Mouse (Mus musculus): ENCODE data around the gene Clec9a. TPM values are rescaled to one million over a fixed set of nuclear protein-coding genes. Genes with fewer than 3 reads are reported as not detected.

Gene Clec9a
- polyA plus RNA-seq, 1 experiment from 2014 or later, result 0.41 TPM

DNA sequence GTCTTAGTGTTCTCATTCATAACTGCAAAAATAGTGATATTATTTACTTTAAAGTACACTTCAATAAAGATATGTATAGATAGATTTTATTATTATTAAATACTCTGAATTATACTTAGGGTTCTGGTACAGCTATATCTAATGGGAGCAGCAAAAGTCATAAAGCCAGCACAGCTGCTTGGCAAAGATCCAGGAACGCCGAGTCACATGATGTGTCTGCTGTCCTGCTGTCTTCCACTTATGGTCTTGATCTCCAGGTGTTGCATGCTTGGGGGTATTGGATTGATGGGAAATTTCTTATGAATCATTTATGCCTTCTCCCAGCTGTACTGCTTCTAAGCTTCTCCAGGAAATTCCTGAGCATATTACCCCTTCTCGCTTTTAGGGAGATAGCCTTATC lies 25.2 kb upstream of the Clec9a start:
- Histone ChIP-seq H3K9ac (ENCODE audit: low read length) (no peak overlapping the region), H3K36me3 (ENCODE audit: control insufficient read depth, insufficient read depth, low read length) (no peaks in the 10 kb centered on the region), H3K4me3 (ENCODE audit: low read depth, low read length) (no peak overlapping the region), H3K4me1 (ENCODE audit: control insufficient read depth, insufficient read depth, low read length) (no peaks in the 10 kb centered on the region), H3K27ac (replicated peaks; ENCODE audit: low read depth, low read length) (no peak overlapping the region), H3K4me2 (ENCODE audit: low read depth, severe bottlenecking) (no peak overlapping the region), H3K27me3 (ENCODE audit: control insufficient read depth, insufficient read depth, low read length) (no peaks in the 10 kb centered on the region), H3K9me3 (ENCODE audit: control insufficient read depth, low read length) (no peaks in the 10 kb centered on the region)
- WGBS, result 86% methylated on average over 3 of the region's 3 CpGs
- DNase-seq (ENCODE audit: low spot score) (no peak), ATAC-seq (ENCODE audit: insufficient number of reproducible peaks, low FRiP score, low TSS enrichment, low read depth) (no peak)

DNA sequence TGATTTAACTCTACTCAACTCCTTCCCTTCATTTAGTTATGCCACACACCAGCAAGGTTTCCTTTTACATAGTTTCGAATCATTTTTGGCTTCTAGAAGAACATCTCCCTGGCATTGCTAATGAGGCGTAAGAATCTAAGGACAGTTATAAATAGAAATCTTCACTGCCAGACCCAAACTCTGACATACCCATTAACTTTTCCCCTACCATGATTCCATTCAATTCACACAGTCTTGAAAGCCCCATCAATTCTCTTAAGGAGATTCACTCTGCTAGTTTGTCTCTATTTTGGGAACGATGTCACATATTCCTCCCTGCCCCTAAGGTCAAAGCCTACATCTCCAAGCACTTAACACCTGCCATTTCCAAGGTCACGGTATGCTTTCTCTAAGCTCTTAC lies 23.7 kb upstream of the Clec9a start:
- DNase-seq (ENCODE audit: low spot score), result no peak

DNA sequence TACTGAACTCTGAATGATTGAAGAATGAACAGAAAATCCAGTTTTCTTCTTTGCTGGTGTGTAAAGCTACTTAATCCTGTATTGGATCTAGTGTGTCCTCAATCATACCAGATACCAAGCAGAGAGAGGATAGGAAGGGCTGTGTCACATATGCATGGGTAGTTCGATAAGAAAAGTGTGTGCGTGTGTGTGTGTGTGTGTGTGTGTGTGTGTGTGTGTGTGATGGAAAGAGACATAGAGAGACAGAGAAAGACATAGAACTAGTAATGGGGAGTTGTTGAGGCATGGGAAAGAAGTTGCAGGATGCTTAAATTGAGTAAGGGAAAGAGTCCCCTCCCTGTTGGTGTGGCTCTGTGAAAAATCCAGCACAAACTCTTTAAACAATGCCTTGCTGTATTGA lies 22.9 kb upstream of the Clec9a start, which contains the start of gene Clec12b:
Clec12b (minus strand) TSS at position 101 of the 400 bp plus-strand sequence.
- ATAC-seq (ENCODE audit: insufficient number of reproducible peaks, low FRiP score, low TSS enrichment, low read depth) (no peak), DNase-seq (ENCODE audit: low spot score) (no peak)
- H3K4me3 ChIP-seq (ENCODE audit: low read depth, low read length), result no peak within 1 kb of the TSS
- H3K27me3 ChIP-seq (ENCODE audit: control insufficient read depth, insufficient read depth, low read length), result no peaks in the 10 kb centered on the region
- no peak within 1 kb of the TSS for H3K27ac ChIP-seq (replicated peaks; ENCODE audit: low read depth, low read length)
- H3K36me3 ChIP-seq (ENCODE audit: control insufficient read depth, insufficient read depth, low read length), result no peaks in the 10 kb centered on the region
- no peak within 1 kb of the TSS for H3K9ac ChIP-seq (ENCODE audit: low read length)
- no peaks in the 10 kb centered on the region for H3K4me1 ChIP-seq (ENCODE audit: control insufficient read depth, insufficient read depth, low read length)
- no peak within 1 kb of the TSS for H3K4me2 ChIP-seq (ENCODE audit: low read depth, severe bottlenecking)
- H3K9me3 ChIP-seq (ENCODE audit: control insufficient read depth, low read length), result no peaks in the 10 kb centered on the region
- WGBS, result 88% methylated on average over 2 of the region's 2 CpGs

More for the DNA sequence above, 23.7 kb upstream of the Clec9a start:
- H3K4me1 ChIP-seq (ENCODE audit: control insufficient read depth, insufficient read depth, low read length), result no peaks in the 10 kb centered on the region
- no peak overlapping the region for H3K9ac ChIP-seq (ENCODE audit: low read length)
- no peaks in the 10 kb centered on the region for H3K36me3 ChIP-seq (ENCODE audit: control insufficient read depth, insufficient read depth, low read length)
- H3K27me3 ChIP-seq (ENCODE audit: control insufficient read depth, insufficient read depth, low read length), result no peaks in the 10 kb centered on the region
- no peaks in the 10 kb centered on the region for H3K9me3 ChIP-seq (ENCODE audit: control insufficient read depth, low read length)
- H3K4me3 ChIP-seq (ENCODE audit: low read depth, low read length), result no peak overlapping the region
- no peak for ATAC-seq (ENCODE audit: insufficient number of reproducible peaks, low FRiP score, low TSS enrichment, low read depth)
- 86% methylated on average over 4 of the region's 4 CpGs for WGBS
- no peak overlapping the region for H3K4me2 ChIP-seq (ENCODE audit: low read depth, severe bottlenecking)
- no peak overlapping the region for H3K27ac ChIP-seq (replicated peaks; ENCODE audit: low read depth, low read length)

DNA sequence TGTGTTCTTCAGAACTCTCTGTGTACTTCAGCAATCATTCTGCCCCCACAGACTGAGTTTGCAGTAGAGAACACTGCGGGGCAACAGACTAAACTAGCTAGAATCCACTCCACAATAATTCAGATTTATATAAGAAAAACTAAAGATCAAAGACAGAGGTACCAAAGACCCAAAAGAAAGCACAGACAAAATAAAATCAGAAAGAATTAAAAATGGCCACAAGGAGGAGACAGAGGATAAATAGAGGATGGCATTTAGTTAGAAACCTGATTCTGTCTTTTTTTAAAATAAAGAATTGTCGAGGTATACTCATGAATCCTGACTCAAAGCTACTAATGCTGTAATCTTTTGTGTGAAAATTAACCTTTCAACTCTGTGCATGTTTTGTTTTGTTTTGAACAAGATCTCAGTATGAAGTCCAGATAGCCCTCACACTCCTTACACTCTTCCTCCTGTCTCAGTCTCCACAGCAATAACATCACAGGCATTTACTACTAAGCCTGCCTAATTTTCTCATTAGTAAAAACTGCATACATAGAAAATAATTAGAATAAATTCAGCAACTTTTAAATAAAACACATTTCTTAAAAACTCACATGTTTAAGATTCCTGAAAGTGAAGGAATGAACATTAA lies 15.5 kb upstream of the Clec9a start:
- H3K9ac ChIP-seq (ENCODE audit: low read length), result no peak overlapping the region
- no peak for ATAC-seq (ENCODE audit: insufficient number of reproducible peaks, low FRiP score, low TSS enrichment, low read depth)

DNA sequence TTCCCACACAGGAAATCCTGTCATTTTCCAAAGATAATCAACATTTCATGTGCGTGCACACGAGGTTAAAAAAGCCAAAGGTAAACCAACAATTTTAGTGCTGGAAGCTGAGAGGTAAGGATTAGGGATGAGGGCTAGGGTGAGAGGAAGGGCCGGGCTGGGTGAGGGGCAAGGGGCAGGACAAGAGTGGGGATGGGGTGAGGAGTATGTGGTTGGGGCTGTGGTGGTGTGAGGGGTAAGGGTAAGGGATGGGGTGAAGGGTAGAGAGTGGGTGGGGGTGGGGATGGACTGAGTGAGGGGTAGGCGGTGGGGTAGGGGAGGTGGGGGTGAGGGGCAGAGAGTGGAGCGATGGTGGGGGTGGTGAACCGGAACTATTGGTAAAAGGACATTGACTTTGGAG lies 14.9 kb upstream of the Clec9a start:
- no peak overlapping the region for H3K9ac ChIP-seq (ENCODE audit: low read length)
- no peak overlapping the region for H3K27ac ChIP-seq (replicated peaks; ENCODE audit: low read depth, low read length)
- DNase-seq (ENCODE audit: low spot score) (no peak), ATAC-seq (ENCODE audit: insufficient number of reproducible peaks, low FRiP score, low TSS enrichment, low read depth) (no peak)
- H3K4me2 ChIP-seq (ENCODE audit: low read depth, severe bottlenecking), result no peak overlapping the region
- WGBS, result 77% methylated on average over 6 of the region's 6 CpGs
- H3K4me1 ChIP-seq (ENCODE audit: control insufficient read depth, insufficient read depth, low read length), result no peaks in the 10 kb centered on the region
- no peak overlapping the region for H3K4me3 ChIP-seq (ENCODE audit: low read depth, low read length)
- H3K9me3 ChIP-seq (ENCODE audit: control insufficient read depth, low read length), result no peaks in the 10 kb centered on the region
- H3K36me3 ChIP-seq (ENCODE audit: control insufficient read depth, insufficient read depth, low read length), result no peaks in the 10 kb centered on the region
- no peaks in the 10 kb centered on the region for H3K27me3 ChIP-seq (ENCODE audit: control insufficient read depth, insufficient read depth, low read length)

More for the DNA sequence above, 15.5 kb upstream of the Clec9a start:
- 35% methylated on average over 2 of the region's 2 CpGs for WGBS
- H3K36me3 ChIP-seq (ENCODE audit: control insufficient read depth, insufficient read depth, low read length), result no peaks in the 10 kb centered on the region
- no peaks in the 10 kb centered on the region for H3K4me1 ChIP-seq (ENCODE audit: control insufficient read depth, insufficient read depth, low read length)
- no peak for DNase-seq (ENCODE audit: low spot score)
- no peak overlapping the region for H3K4me3 ChIP-seq (ENCODE audit: low read depth, low read length)
- no peak overlapping the region for H3K4me2 ChIP-seq (ENCODE audit: low read depth, severe bottlenecking)
- H3K27me3 ChIP-seq (ENCODE audit: control insufficient read depth, insufficient read depth, low read length), result no peaks in the 10 kb centered on the region
- no peaks in the 10 kb centered on the region for H3K9me3 ChIP-seq (ENCODE audit: control insufficient read depth, low read length)
- H3K27ac ChIP-seq (replicated peaks; ENCODE audit: low read depth, low read length), result no peak overlapping the region

DNA sequence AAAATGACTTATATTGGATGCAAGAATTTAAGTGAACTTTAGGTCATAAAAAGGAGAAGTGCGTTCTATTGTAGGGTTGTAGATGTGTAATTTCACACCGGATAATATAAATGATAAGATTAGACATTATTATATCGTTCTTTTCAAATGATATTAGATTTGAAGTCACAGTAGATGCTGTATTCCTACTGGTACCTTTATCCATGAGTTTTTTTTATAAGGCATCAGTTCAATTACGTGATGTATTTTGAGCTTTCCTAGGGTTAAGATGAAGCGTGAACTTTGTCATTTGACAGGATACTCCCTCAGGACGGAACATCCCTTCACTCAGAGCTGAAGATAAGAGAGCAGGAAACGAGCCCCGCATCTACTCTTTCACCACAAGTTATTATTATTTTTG lies 11.7 kb upstream of the Clec9a start, which contains the start of gene Clec1b:
Clec1b (plus strand) TSS at position 301 of the 400 bp plus-strand sequence.
- ATAC-seq (ENCODE audit: insufficient number of reproducible peaks, low FRiP score, low TSS enrichment, low read depth) (no peak), DNase-seq (ENCODE audit: low spot score) (no peak)
- no peak within 1 kb of the TSS for H3K9ac ChIP-seq (ENCODE audit: low read length)
- H3K4me3 ChIP-seq (ENCODE audit: low read depth, low read length), result no peak within 1 kb of the TSS
- H3K4me2 ChIP-seq (ENCODE audit: low read depth, severe bottlenecking), result no peak within 1 kb of the TSS
- no peak within 1 kb of the TSS for H3K27ac ChIP-seq (replicated peaks; ENCODE audit: low read depth, low read length)
- no peaks in the 10 kb centered on the region for H3K36me3 ChIP-seq (ENCODE audit: control insufficient read depth, insufficient read depth, low read length)
- H3K9me3 ChIP-seq (ENCODE audit: control insufficient read depth, low read length), result no peaks in the 10 kb centered on the region
- no peaks in the 10 kb centered on the region for H3K4me1 ChIP-seq (ENCODE audit: control insufficient read depth, insufficient read depth, low read length)
- 87% methylated on average over 8 of the region's 8 CpGs for WGBS
- no peaks in the 10 kb centered on the region for H3K27me3 ChIP-seq (ENCODE audit: control insufficient read depth, insufficient read depth, low read length)

DNA sequence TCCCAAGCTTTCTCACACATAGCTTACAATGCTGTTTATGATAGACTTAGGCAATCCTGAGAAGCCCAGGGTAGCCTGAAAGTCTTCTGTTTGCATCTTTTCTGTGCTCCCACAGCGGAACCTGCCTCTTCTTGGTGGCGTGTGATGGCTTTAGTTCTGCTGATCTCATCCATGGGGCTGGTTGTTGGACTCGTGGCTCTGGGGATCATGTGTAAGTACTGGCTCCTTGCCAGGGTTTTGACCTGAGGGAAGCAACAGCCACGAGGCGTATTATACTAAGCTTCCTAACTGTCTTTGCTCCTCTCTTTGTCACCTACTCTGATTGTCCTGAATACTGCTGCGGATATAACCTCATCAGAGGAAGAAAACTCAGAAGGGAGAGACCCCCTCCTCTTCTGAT lies 8.7 kb upstream of the Clec9a start:
- 73% methylated on average over 6 of the region's 6 CpGs for WGBS
- no peak for DNase-seq (ENCODE audit: low spot score)

DNA sequence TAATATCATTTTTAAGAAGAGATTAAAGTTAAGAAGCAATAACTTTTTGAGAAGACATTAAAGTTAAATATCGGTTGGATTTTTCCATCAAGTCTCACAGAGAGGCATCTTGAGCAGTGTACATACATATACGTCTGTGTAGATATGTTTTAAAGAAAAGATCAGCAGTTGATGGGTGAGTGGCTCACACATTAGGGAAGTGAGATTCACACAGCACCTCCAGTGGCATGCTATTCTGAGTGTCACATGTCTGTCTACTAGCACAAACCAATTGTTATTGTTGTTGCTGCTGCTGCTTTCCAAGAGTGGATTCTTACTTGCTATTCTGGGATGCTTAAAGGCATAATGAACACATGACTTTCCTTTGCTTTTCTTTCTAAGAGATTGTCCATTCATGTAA lies 6.3 kb upstream of the Clec9a start:
- H3K9me3 ChIP-seq (ENCODE audit: control insufficient read depth, low read length), result no peaks in the 10 kb centered on the region
- H3K9ac ChIP-seq (ENCODE audit: low read length), result no peak overlapping the region
- DNase-seq (ENCODE audit: low spot score) (no peak), ATAC-seq (ENCODE audit: insufficient number of reproducible peaks, low FRiP score, low TSS enrichment, low read depth) (no peak)
- no peaks in the 10 kb centered on the region for H3K4me1 ChIP-seq (ENCODE audit: control insufficient read depth, insufficient read depth, low read length)
- no peak overlapping the region for H3K4me3 ChIP-seq (ENCODE audit: low read depth, low read length)
- no peaks in the 10 kb centered on the region for H3K27me3 ChIP-seq (ENCODE audit: control insufficient read depth, insufficient read depth, low read length)
- 83% methylated on average over 2 of the region's 2 CpGs for WGBS
- no peaks in the 10 kb centered on the region for H3K36me3 ChIP-seq (ENCODE audit: control insufficient read depth, insufficient read depth, low read length)
- H3K27ac ChIP-seq (replicated peaks; ENCODE audit: low read depth, low read length), result no peak overlapping the region
- no peak overlapping the region for H3K4me2 ChIP-seq (ENCODE audit: low read depth, severe bottlenecking)

More for the DNA sequence above, 8.7 kb upstream of the Clec9a start:
- Histone ChIP-seq H3K4me1 (ENCODE audit: control insufficient read depth, insufficient read depth, low read length) (no peaks in the 10 kb centered on the region), H3K27ac (replicated peaks; ENCODE audit: low read depth, low read length) (no peak overlapping the region), H3K4me2 (ENCODE audit: low read depth, severe bottlenecking) (no peak overlapping the region), H3K36me3 (ENCODE audit: control insufficient read depth, insufficient read depth, low read length) (no peaks in the 10 kb centered on the region), H3K4me3 (ENCODE audit: low read depth, low read length) (no peak overlapping the region), H3K9ac (ENCODE audit: low read length) (no peak overlapping the region), H3K27me3 (ENCODE audit: control insufficient read depth, insufficient read depth, low read length) (no peaks in the 10 kb centered on the region), H3K9me3 (ENCODE audit: control insufficient read depth, low read length) (no peaks in the 10 kb centered on the region)
- no peak for ATAC-seq (ENCODE audit: insufficient number of reproducible peaks, low FRiP score, low TSS enrichment, low read depth)

DNA sequence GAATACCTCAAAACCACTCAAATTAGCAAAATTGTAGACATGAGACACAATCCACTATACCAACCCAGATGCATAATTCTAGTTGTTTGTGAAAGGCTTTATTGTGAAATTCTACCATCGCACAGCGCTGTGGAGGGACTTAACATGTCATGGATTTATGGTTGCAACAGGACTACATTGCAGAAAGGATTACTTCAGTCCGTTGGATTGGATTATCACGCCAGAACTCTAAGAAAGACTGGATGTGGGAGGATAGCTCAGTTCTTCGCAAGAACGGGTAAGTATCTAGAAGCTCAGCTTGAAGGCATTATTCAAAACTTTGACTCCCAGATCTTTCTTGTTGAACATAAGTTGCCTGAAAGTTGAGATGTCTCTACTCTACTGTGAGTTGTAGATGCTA lies 5.3 kb upstream of the Clec9a start:
- H3K27ac ChIP-seq (replicated peaks; ENCODE audit: low read depth, low read length), result no peak overlapping the region
- no peaks in the 10 kb centered on the region for H3K36me3 ChIP-seq (ENCODE audit: control insufficient read depth, insufficient read depth, low read length)
- no peaks in the 10 kb centered on the region for H3K9me3 ChIP-seq (ENCODE audit: control insufficient read depth, low read length)
- H3K4me2 ChIP-seq (ENCODE audit: low read depth, severe bottlenecking), result no peak overlapping the region
- no peak overlapping the region for H3K9ac ChIP-seq (ENCODE audit: low read length)
- ATAC-seq (ENCODE audit: insufficient number of reproducible peaks, low FRiP score, low TSS enrichment, low read depth) (no peak), DNase-seq (ENCODE audit: low spot score) (no peak)
- WGBS, result 90% methylated on average over 6 of the region's 6 CpGs
- no peak overlapping the region for H3K4me3 ChIP-seq (ENCODE audit: low read depth, low read length)
- H3K27me3 ChIP-seq (ENCODE audit: control insufficient read depth, insufficient read depth, low read length), result no peaks in the 10 kb centered on the region
- H3K4me1 ChIP-seq (ENCODE audit: control insufficient read depth, insufficient read depth, low read length), result no peaks in the 10 kb centered on the region
